Mouse (Mus musculus) C2C12 (cell line): ENCODE results near the gene Cntfr.

Experiments
- CTCF ChIP-seq: IDR thresholded peaks from one replicate; pipeline ENCODE4 v1.5.1; 2011; ENCODE audit not compliant: control insufficient read depth, insufficient read depth, insufficient read length
- FOSL1 ChIP-seq: IDR thresholded peaks from one replicate; pipeline ENCODE4 v1.8.0; 2011; ENCODE audit warnings: mild to moderate bottlenecking, low read length; ENCODE audit not compliant: poor library complexity, insufficient read depth, severe bottlenecking

GRCm38 (mm10) chr4:41660851-41661430, 35.9 kb downstream of the Cntfr start:
- TF ChIP-seq FOSL1 (no peak), CTCF (no peak)
